Mouse (Mus musculus) liver, adult 2 months (tissue): Measurements from ENCODE around the gene Filip1.

Experiments
- CTCF ChIP-seq: fragments of 200-500 bp; IDR thresholded peaks from 2 replicates; pipeline ENCODE4 v1.5.1; 2011; ENCODE audit warnings: low read depth, low read length, control low read depth
- POLR2A ChIP-seq: fragments of 200-500 bp; IDR thresholded peaks from 2 replicates; pipeline ENCODE4 v1.6.1; 2011; ENCODE audit warnings: low read length, control low read depth; ENCODE audit not compliant: insufficient read depth; ENCODE audit errors: extremely low read depth

GRCm38 (mm10) chr9:79978228-79979024 is 34.2 kb downstream of the Filip1 start:
- no peak for TF ChIP-seq CTCF
- TF ChIP-seq POLR2A, result no peak
